Mouse (Mus musculus): ENCODE data around the gene Sh3bgrl.

Sh3bgrl gene

GRCm38 (mm10) chrX:109131834-109132233, 36.7 kb downstream of the Sh3bgrl start:
- no peak for DNase-seq (ENCODE audit: low spot score)

DNA sequence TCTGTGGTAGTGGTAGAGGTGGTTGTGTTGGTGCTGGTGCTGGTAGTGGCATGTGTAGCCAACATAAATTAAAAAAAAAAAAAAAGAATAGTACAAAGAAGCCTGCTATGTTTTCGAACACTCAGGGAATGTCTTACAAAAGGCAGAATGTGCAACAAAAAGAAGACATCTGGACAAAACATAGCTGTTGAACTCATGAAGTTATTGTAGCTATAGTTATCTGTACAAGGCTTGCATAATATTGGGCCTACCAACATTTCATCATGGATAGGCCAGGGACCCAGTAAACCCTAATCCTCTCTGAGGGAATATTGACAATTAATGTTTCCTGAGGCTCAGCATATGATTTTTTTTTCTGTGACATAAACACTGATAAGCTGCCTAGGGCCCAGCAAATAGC, 37.3 kb downstream of the Sh3bgrl start:
- no peak for DNase-seq (ENCODE audit: low spot score)

GRCm38 (mm10) chrX:109133500-109133899, 38.3 kb downstream of the Sh3bgrl start:
- DNase-seq (ENCODE audit: low spot score) = no peak

GRCm38 (mm10) chrX:109136306-109136705, 41.1 kb downstream of the Sh3bgrl start:
- DNase-seq (ENCODE audit: low spot score) = no peak

DNA sequence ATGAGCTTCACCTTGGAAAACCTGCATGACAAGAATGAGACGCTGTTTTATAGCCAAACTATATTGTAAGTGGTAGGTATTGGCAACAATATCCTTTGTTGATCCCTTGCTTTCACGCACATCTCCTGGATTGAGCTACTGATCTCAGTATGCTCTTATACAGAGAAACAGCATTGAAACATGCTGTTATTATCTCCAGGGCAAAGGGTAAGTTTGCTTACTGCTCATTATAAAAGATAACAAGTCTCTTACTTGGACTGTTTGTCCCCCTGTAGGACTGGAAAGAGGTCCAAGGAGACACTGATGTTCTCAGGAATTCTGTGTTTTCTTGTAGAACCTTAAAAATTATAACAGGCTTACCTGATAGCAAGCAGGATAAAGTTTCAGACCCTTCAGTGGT, 41.7 kb downstream of the Sh3bgrl start:
- DNase-seq (ENCODE audit: low spot score) = no peak

GRCm38 (mm10) chrX:109137295-109137694, 42.1 kb downstream of the Sh3bgrl start:
- DNase-seq (ENCODE audit: low spot score) = no peak

GRCm38 (mm10) chrX:109141337-109141870, 46.2 kb downstream of the Sh3bgrl start:
- no peak for DNase-seq (ENCODE audit: low spot score)

- no peak for DNase-seq (ENCODE audit: low spot score)
Observed at GRCm38 (mm10) chrX:109142281-109142680, 47.1 kb downstream of the Sh3bgrl start.

DNA sequence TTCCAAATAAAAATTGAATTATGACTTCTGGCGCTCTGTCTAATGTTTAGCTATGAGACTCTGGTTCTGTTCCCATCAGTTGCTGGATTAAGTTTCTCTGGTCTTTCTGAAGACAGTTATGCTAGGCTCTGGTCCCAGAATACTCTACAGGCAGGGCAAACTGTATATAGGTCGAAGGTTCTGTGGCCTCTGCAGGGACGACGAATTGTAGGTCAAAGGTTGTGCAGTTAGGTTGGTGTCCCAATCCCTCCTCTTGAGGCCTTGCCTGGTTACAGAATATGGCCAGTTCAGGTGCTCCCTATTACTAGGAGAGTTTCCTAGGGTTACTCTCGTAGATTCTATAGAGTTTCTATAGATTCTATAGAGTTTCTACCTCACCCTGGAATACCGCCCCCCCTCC, 50.6 kb downstream of the Sh3bgrl start:
- no peak for DNase-seq (ENCODE audit: low spot score)

GRCm38 (mm10) chrX:109147108-109147507, 51.9 kb downstream of the Sh3bgrl start:
- DNase-seq (ENCODE audit: low spot score) = no peak

GRCm38 (mm10) chrX:109151228-109151627, 56.1 kb downstream of the Sh3bgrl start:
- no peak for DNase-seq (ENCODE audit: low spot score)

GRCm38 (mm10) chrX:109160326-109160725, 65.2 kb downstream of the Sh3bgrl start:
- no peak for DNase-seq (ENCODE audit: low spot score)

- no peak for DNase-seq (ENCODE audit: low spot score)
Observed at GRCm38 (mm10) chrX:109160901-109161300, 65.7 kb downstream of the Sh3bgrl start.

DNA sequence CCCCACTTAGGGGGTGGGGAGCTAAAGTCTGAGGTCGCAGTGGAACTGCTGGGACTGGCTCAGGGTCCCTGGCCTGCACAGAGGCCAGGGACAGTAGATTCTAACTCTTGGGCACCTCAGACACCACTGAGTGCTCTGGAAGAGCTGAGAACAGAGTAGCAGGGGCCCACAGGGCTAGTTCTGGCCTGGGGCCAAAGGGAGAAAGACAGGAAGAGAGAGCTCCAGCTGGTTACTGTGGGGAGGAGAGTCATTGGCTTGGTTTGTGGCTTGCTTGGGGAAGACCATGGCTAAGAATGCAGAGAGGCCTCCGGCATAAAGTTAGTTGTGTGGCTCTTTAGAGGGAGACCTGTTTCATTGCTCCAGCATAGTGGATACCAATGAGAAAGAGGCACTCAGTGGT, 79.9 kb downstream of the Sh3bgrl start:
- DNase-seq (ENCODE audit: low spot score) = no peak

- DNase-seq (ENCODE audit: low spot score) = no peak
Observed at GRCm38 (mm10) chrX:109175470-109175869, 80.3 kb downstream of the Sh3bgrl start.

DNA sequence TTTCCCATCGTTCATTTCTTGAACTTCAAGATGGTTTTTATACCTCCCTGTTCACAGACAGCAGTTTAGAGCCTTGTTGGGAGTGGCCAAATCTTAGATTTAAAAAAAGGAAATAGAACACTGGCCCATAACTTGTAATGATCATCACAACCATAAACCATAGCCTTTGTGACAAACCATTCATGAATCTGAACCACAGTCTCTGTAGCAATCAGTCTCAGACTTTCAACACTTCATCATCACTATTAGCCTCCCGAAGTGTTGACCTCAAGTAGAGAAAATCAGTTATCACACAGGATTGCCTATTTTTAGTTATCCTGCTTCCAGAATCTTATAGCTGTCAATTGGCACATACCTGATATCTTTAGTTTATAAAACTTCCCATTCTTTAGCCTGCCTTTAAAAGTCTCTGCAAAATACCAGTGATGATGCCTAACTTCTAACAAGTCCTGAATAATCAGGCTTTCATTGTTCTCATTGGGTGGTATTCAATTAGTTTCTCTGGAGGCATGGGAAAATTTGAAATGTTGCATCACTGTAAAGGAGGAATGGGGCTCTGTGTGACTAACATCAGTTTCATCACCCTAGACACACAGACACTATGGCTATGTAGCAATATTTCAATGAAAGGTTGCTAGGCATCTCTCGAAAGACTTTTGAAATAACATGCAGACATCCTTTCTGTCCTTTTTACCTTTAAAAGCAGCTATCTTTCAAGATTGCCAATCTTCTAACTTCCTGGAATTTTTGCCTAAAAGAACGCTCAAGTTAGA, 89.7 kb downstream of the Sh3bgrl start:
- no peak for DNase-seq (ENCODE audit: low spot score)

GRCm38 (mm10) chrX:109189607-109190006, 94.4 kb downstream of the Sh3bgrl start:
- DNase-seq (ENCODE audit: low spot score) = no peak

- no peak for DNase-seq (ENCODE audit: low spot score)
Observed at GRCm38 (mm10) chrX:109190969-109191368, 95.8 kb downstream of the Sh3bgrl start.

DNA sequence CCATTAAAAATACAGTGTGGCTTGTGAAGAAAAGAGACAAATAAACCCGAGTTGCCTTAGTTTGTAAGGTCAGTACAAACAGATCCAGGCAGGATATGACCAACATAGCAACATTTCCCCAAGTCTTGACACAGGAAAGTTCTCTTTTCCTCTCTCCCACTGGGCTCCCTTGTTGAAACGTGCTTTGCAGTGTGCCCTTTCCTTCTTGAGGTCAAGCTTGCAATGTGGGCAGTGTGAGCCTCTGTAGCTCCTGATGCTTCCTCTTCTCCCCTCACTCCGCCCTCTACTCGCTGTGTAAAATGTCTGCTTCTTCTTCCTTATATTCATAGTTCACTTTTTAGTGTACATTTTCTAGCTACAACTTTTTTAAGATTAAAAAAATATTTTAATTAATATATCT, 96.3 kb downstream of the Sh3bgrl start:
- no peak for DNase-seq (ENCODE audit: low spot score)

- DNase-seq (ENCODE audit: low spot score) = no peak
Observed at GRCm38 (mm10) chrX:109196468-109196867, 101.3 kb downstream of the Sh3bgrl start, which contains the start of gene Gm6377. Gene Gm6377, plus strand, starts transcription at chrX:109196756.

DNA sequence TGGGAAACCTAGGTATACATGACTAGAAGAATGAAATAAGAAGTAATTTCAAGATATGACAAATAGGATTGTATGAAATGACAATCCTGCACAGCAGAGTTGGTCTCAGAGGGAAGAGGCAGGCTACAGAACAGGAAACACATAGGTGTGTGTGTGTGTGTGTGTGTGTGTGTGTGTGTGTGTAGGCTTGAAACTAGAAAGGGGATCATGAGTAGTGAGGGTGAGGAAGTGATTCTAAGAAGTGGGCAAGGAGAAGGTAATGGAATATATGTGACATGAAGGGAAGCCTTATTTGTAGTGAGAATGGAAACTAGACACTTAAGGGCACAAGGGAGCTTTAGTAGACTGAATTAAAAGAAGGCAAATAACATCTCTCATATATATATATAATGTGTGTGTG, 112.7 kb downstream of the Sh3bgrl start:
- no peak for DNase-seq (ENCODE audit: low spot score)

GRCm38 (mm10) chrX:109228720-109229119, 133.6 kb downstream of the Sh3bgrl start:
- DNase-seq (ENCODE audit: low spot score) = no peak

DNA sequence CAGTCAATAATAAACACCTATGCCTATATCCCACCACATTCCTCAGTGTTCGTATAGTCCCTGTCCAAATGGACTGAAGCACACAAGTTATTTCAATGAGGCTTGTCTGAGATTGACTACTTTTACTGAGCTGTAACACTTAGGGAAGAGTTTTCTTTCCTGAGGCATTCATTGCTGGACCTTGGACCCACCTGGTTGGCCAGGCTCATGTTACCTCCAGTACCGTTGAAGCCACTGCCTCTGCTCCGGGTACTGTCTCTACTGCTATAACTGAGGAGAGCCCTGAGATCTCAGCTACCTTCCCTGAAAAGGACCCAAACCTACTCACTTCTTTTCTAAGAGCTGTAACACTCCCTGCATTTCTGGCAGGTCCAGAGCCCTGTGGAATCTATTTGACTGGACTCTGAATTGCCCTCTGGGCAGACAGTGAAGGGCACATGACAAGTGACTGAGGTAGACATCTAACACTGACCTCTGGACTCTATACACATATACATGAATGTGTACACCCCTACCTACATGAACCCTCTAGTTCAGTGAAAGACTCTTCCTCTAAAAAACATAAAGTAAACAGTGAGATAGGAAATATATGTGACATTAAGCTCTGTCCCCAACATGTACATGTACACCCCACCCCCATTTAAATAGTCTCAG, 140.3 kb downstream of the Sh3bgrl start:
- DNase-seq (ENCODE audit: low spot score) = no peak
